Mouse (Mus musculus) testis, adult 2 months (tissue): ENCODE measurements around the gene Hcfc1r1.

Experiments used
- CTCF ChIP-seq: fragments of 200-500 bp; IDR thresholded peaks from 2 replicates; pipeline ENCODE4 v1.5.1; 2012; ENCODE audit warnings: low read depth, mild to moderate bottlenecking, inconsistent platforms, low read length, moderate library complexity; ENCODE audit not compliant: control insufficient read depth, insufficient read depth, insufficient replicate concordance
- POLR2A ChIP-seq: fragments of 200-500 bp; IDR thresholded peaks from 2 replicates; pipeline ENCODE4 v1.6.1; 2012; ENCODE audit warnings: low read depth, mild to moderate bottlenecking, inconsistent platforms, low read length, moderate library complexity; ENCODE audit not compliant: control insufficient read depth

- TF ChIP-seq POLR2A (no peak), CTCF (peak; percentile 70)
Measured at GRCm38 (mm10) chr17:23660117-23660875, 13.1 kb upstream of the Hcfc1r1 start, which contains the start of gene Bicdl2.
